Mouse (Mus musculus): Measurements from ENCODE around the gene Olfr1368. TPM values are rescaled to one million over a fixed set of nuclear protein-coding genes. Genes with fewer than 3 reads are reported as not detected.
A peak's percentile ranks its signal among the peaks of the same experiment; 100 is the strongest.
"Not testable (repeated sequence)": the region's sequence is repeated elsewhere in the genome, so short reads cannot be mapped to it uniquely, and the experiment has no call there.

Gene Olfr1368
- polyA plus RNA-seq, 1 experiment from 2014 or later = not detected

- Histone ChIP-seq H3K9me3 (no peaks in the 10 kb centered on the region), H3K4me2 (no peak overlapping the region), H3K27ac (no peak overlapping the region), H3K4me3 (no peak overlapping the region), H3K27me3 (no peaks in the 10 kb centered on the region; the same call in 1 of the 2 replicates), H3K4me1 (peaks cover 11% of the 10 kb centered on the region), H3K36me3 (no peaks in the 10 kb centered on the region), H3K9ac (no peak overlapping the region)
- 47% methylated on average over 5 of the region's 5 CpGs for WGBS
- no peak for ATAC-seq (ENCODE audit: insufficient number of reproducible peaks, low FRiP score, low TSS enrichment, low read depth)
These were observed 16.9 kb upstream of the Olfr1368 start for GRCm38 (mm10) chr13:21162591-21162990.

GRCm38 (mm10) chr13:21161591-21161990 is 15.9 kb upstream of the Olfr1368 start:
- H3K9ac ChIP-seq = no peak overlapping the region
- H3K36me3 ChIP-seq = no peaks in the 10 kb centered on the region
- ATAC-seq (ENCODE audit: insufficient number of reproducible peaks, low FRiP score, low TSS enrichment, low read depth) = no peak
- peak overlapping the region; percentile 68 for H3K4me3 ChIP-seq
- peaks cover 11% of the 10 kb centered on the region for H3K4me1 ChIP-seq
- WGBS = 36% methylated on average over 2 of the region's 2 CpGs
- no peaks in the 10 kb centered on the region for H3K9me3 ChIP-seq
- peak overlapping the region; percentile 35 for H3K4me2 ChIP-seq
- no peaks in the 10 kb centered on the region; the same call in 1 of the 2 replicates for H3K27me3 ChIP-seq
- H3K27ac ChIP-seq = no peak overlapping the region

DNA sequence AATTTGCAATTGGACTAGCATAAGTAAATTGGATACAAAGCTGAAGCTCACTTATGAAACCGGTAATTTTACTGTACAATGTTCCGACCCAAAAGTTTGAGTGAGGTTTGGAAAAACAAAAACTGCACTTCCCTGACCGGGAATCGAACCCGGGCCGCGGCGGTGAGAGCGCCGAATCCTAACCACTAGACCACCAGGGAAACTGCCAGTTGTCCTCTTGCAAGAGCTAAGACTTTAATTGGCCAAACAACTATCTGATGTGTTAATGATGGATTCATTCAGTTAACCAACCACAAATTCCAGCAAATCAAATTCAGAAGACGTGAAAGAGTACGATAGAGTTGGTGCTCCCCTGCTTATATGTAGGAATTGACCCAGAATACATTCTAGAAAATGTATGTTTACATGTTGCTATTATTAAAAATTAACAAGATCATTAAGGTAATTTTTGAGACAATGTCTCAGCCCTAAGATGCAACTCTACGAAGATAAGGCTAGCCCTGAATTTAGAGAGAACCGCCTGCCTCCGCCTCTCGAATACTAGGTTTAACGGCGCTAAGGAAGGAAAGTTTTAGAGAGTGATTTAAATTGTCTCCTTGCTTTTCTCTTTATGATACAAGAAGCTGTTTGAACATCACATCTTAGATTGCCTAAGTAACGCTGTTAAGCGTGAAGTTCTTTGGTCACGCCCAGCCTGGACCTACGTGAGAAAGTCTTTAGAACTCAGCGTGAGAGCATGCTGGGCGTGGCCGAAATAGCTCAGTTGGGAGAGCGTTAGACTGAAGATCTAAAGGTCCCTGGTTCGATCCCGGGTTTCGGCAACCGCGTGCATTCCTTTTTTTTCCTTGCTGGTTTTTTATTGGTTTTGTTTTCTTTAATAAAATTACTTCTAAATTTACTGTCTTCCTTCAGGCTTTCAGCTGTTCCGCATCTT is 15.3 kb upstream of the Olfr1368 start:
- WGBS = under 1% methylated on average over 32 of the region's 32 CpGs
- 0 out of 2 replicates have a peak overlapping the region, but pooled peaks have one; percentile 38 for H3K27ac ChIP-seq
- peaks cover 7% of the 10 kb centered on the region for H3K4me1 ChIP-seq
- peak; percentile 83 for ATAC-seq (ENCODE audit: insufficient number of reproducible peaks, low FRiP score, low TSS enrichment, low read depth)
- peak overlapping the region; percentile 91 for H3K4me2 ChIP-seq
- H3K4me3 ChIP-seq = peak overlapping the region; percentile 68
- no peaks in the 10 kb centered on the region; the same call in 1 of the 2 replicates for H3K27me3 ChIP-seq
- no peak overlapping the region for H3K9ac ChIP-seq
- H3K9me3 ChIP-seq = no peaks in the 10 kb centered on the region
- no peaks in the 10 kb centered on the region for H3K36me3 ChIP-seq

GRCm38 (mm10) chr13:21160041-21160511 is 14.4 kb upstream of the Olfr1368 start:
- ATAC-seq (ENCODE audit: insufficient number of reproducible peaks, low FRiP score, low TSS enrichment, low read depth) = no peak
- peak overlapping the region; percentile 23; the same call in 1 of the 2 replicates for H3K9ac ChIP-seq
- under 1% methylated on average over 16 of the region's 16 CpGs for WGBS

DNA sequence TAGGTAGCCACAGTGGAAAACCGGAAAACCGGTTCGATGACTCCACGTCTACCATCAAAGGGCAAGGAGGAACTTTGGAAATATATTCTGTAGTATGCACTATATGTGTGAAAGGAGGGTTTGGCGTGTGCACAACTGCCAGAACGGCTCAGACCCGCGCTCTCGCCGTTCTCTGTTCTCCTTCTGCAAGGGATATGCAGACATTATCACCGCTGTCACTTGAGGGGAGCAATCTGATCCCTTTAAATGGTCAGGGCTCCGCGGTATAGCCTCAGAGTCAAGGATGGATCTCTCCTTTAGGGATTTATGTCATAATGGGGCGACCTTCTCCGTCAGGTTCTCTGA is 13.8 kb upstream of the Olfr1368 start:
- WGBS = under 1% methylated on average over 15 of the region's 15 CpGs
- Histone ChIP-seq H3K4me2 (peak overlapping the region; percentile 91), H3K27me3 (no peaks in the 10 kb centered on the region; the same call in 1 of the 2 replicates), H3K9ac (peak overlapping the region; percentile 49; the same call in 1 of the 2 replicates), H3K9me3 (no peaks in the 10 kb centered on the region), H3K4me3 (peak overlapping the region; percentile 68), H3K36me3 (no peaks in the 10 kb centered on the region), H3K4me1 (peaks cover 7% of the 10 kb centered on the region), H3K27ac (no peak overlapping the region)
- ATAC-seq (ENCODE audit: insufficient number of reproducible peaks, low FRiP score, low TSS enrichment, low read depth) = no peak

More at GRCm38 (mm10) chr13:21160041-21160511, 14.4 kb upstream of the Olfr1368 start:
- Histone ChIP-seq H3K27me3 (no peaks in the 10 kb centered on the region; the same call in 1 of the 2 replicates), H3K4me3 (peak overlapping the region; percentile 68), H3K27ac (no peak overlapping the region), H3K4me1 (peaks cover 7% of the 10 kb centered on the region), H3K9me3 (no peaks in the 10 kb centered on the region), H3K36me3 (no peaks in the 10 kb centered on the region), H3K4me2 (peak overlapping the region; percentile 91)

GRCm38 (mm10) chr13:21158785-21159474 is 13.3 kb upstream of the Olfr1368 start:
- no peak overlapping the region for H3K27ac ChIP-seq
- H3K36me3 ChIP-seq = no peaks in the 10 kb centered on the region
- peak overlapping the region; percentile 68 for H3K4me3 ChIP-seq
- peaks cover 7% of the 10 kb centered on the region for H3K4me1 ChIP-seq
- no peaks in the 10 kb centered on the region for H3K9me3 ChIP-seq
- WGBS = under 1% methylated on average over 19 of the region's 19 CpGs
- H3K4me2 ChIP-seq = peak overlapping the region; percentile 91
- H3K27me3 ChIP-seq = no peaks in the 10 kb centered on the region; the same call in 1 of the 2 replicates
- peak overlapping the region; percentile 49; the same call in 1 of the 2 replicates for H3K9ac ChIP-seq
- ATAC-seq (ENCODE audit: insufficient number of reproducible peaks, low FRiP score, low TSS enrichment, low read depth) = no peak

GRCm38 (mm10) chr13:21158071-21158470 is 12.4 kb upstream of the Olfr1368 start:
- H3K4me2 ChIP-seq = peak overlapping the region; percentile 91
- H3K4me1 ChIP-seq = peaks cover 7% of the 10 kb centered on the region
- H3K9ac ChIP-seq = no peak overlapping the region
- no peaks in the 10 kb centered on the region for H3K36me3 ChIP-seq
- no peak overlapping the region for H3K27ac ChIP-seq
- H3K9me3 ChIP-seq = no peaks in the 10 kb centered on the region
- no peaks in the 10 kb centered on the region; the same call in 1 of the 2 replicates for H3K27me3 ChIP-seq
- WGBS = 9% methylated on average over 9 of the region's 9 CpGs
- no peak for ATAC-seq (ENCODE audit: insufficient number of reproducible peaks, low FRiP score, low TSS enrichment, low read depth)
- no peak overlapping the region for H3K4me3 ChIP-seq

- no peak overlapping the region for H3K4me3 ChIP-seq
- no peak overlapping the region for H3K4me2 ChIP-seq
- no peaks in the 10 kb centered on the region; the same call in 1 of the 2 replicates for H3K27me3 ChIP-seq
- ATAC-seq (ENCODE audit: insufficient number of reproducible peaks, low FRiP score, low TSS enrichment, low read depth) = no peak
- no peaks in the 10 kb centered on the region for H3K36me3 ChIP-seq
- WGBS = 82% methylated on average over 5 of the region's 5 CpGs
- H3K9me3 ChIP-seq = no peaks in the 10 kb centered on the region
- no peak overlapping the region for H3K9ac ChIP-seq
- H3K27ac ChIP-seq = no peak overlapping the region
- H3K4me1 ChIP-seq = peaks cover 4% of the 10 kb centered on the region
These were observed 10.2 kb upstream of the Olfr1368 start for GRCm38 (mm10) chr13:21155888-21156287.

- H3K27ac ChIP-seq = no peak overlapping the region
- no peaks in the 10 kb centered on the region for H3K9me3 ChIP-seq
- no peaks in the 10 kb centered on the region for H3K4me1 ChIP-seq
- H3K4me3 ChIP-seq = no peak overlapping the region
- H3K9ac ChIP-seq = no peak overlapping the region
- 45% methylated on average over 8 of the region's 8 CpGs for WGBS
- H3K27me3 ChIP-seq = no peaks in the 10 kb centered on the region
- no peaks in the 10 kb centered on the region for H3K36me3 ChIP-seq
- ATAC-seq (ENCODE audit: insufficient number of reproducible peaks, low FRiP score, low TSS enrichment, low read depth) = no peak
- H3K4me2 ChIP-seq = no peak overlapping the region
These were observed 3.2 kb downstream of the Olfr1368 start for GRCm38 (mm10) chr13:21142421-21142820.

- H3K4me2 ChIP-seq; H3K36me3 ChIP-seq; H3K27me3 ChIP-seq; H3K4me3 ChIP-seq; H3K9me3 ChIP-seq; H3K4me1 ChIP-seq; H3K9ac ChIP-seq; ATAC-seq (ENCODE audit: insufficient number of reproducible peaks, low FRiP score, low TSS enrichment, low read depth); H3K27ac ChIP-seq: not testable (repeated sequence)
- 79% methylated on average over 3 of the region's 3 CpGs for WGBS
These were observed 16.3 kb downstream of the Olfr1368 start, which contains the start of gene Olfr263 for GRCm38 (mm10) chr13:21129339-21129738. Gene Olfr263 (plus strand): TSS chr13:21129639.

GRCm38 (mm10) chr13:21114121-21114520 is 31.5 kb downstream of the Olfr1368 start:
- WGBS = 85% methylated on average over 4 of the region's 4 CpGs
- Histone ChIP-seq H3K27me3 (no peaks in the 10 kb centered on the region), H3K27ac (no peak overlapping the region), H3K9me3 (no peaks in the 10 kb centered on the region), H3K4me3 (no peak overlapping the region), H3K36me3 (no peaks in the 10 kb centered on the region), H3K4me1 (no peaks in the 10 kb centered on the region), H3K4me2 (no peak overlapping the region), H3K9ac (no peak overlapping the region)
- ATAC-seq (ENCODE audit: insufficient number of reproducible peaks, low FRiP score, low TSS enrichment, low read depth) = no peak

Data from limb, embryonic 15.5 days (tissue).